39 mouse cellular contexts compared by ENCODE assay signal in the genomic region with DNA sequence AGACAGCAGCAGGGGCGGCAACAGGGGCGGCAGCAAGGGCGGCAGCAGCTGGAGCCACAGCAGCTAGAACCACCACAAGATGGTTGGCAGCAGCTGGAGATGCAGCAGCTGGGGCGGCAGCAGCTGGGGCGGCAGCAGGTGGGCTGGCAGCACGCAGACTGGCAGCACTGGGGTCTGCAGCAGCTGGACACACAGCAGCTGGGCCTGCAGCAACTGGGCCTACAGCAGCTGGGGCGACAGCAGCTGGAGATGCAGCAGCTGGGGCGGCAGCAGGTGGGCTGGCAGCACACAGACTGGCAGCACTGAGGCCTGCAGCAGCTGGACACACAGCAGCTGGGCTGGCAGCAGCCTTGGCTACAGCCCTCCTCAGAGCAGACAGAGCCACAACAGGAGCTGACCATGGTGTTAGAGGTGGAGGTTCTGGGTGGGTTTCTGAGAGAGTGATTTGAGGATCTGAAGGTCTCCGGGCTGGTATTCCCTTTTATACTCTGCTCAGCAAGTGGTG. TPM values are rescaled to one million over a fixed set of nuclear protein-coding genes. Genes with fewer than 3 reads are reported as not detected.
"Had no signal": no experiment of that assay in that cellular context is flagged by ENCODE, and none has a peak within 500 bp of the region (broad histone marks: within the 10 kb centered on the region; RNA-seq: fewer than 3 reads in every experiment).

A gene (minus strand): TSS at position 455 of the 505 bp plus-strand sequence.

RNA-seq across cellular contexts. Expression of the gene that starts here (rescaled TPM):
- total RNA-seq: left cerebral cortex, adult 8-10 months; left cerebral cortex, postnatal 10 days; left cerebral cortex, postnatal 14 days; left cerebral cortex, postnatal 25 days; left cerebral cortex, postnatal 36 days; left cerebral cortex, postnatal 4 days; liver, adult 2 months; megakaryocyte progenitor cell, adult 5-6 weeks; megakaryocyte, adult 5-6 weeks; megakaryocyte-erythroid progenitor cell, adult 5-6 weeks; midbrain, postnatal 0 days; monocyte, adult 5-6 weeks had no signal
- polyA plus RNA-seq: limb, embryonic 10.5 days; limb, embryonic 11.5 days; limb, embryonic 12.5 days; limb, embryonic 13.5 days; limb, embryonic 14.5 days; limb, embryonic 15.5 days; liver, adult 2 months; liver, embryonic 11.5 days; liver, embryonic 12.5 days; liver, embryonic 13.5 days; liver, embryonic 14.5 days; liver, embryonic 15.5 days; liver, embryonic 16.5 days; liver, postnatal 0 days; lung, adult 2 months; lung, embryonic 14.5 days; lung, embryonic 15.5 days; lung, embryonic 16.5 days; lung, postnatal 0 days; macrophage; midbrain, embryonic 10.5 days; midbrain, embryonic 11.5 days; midbrain, embryonic 13.5 days; midbrain, embryonic 14.5 days; midbrain, embryonic 15.5 days; midbrain, embryonic 16.5 days; midbrain, postnatal 0 days; neural tube, embryonic 11.5 days; neural tube, embryonic 12.5 days had no signal
